Mouse (Mus musculus): ENCODE data around the gene Nprl2. TPM values are rescaled to one million over a fixed set of nuclear protein-coding genes. Genes with fewer than 3 reads are reported as not detected.

Gene Nprl2
- polyA plus RNA-seq, 3 experiments from 2014 or later, result 48.4 to 55.1 (median 54.4) TPM

GRCm38 (mm10) chr9:107534408-107535202 lies 7.4 kb upstream of the Nprl2 start:
- no peak for ATAC-seq

GRCm38 (mm10) chr9:107538231-107538630 lies 3.8 kb upstream of the Nprl2 start:
- no peak for ATAC-seq

DNA sequence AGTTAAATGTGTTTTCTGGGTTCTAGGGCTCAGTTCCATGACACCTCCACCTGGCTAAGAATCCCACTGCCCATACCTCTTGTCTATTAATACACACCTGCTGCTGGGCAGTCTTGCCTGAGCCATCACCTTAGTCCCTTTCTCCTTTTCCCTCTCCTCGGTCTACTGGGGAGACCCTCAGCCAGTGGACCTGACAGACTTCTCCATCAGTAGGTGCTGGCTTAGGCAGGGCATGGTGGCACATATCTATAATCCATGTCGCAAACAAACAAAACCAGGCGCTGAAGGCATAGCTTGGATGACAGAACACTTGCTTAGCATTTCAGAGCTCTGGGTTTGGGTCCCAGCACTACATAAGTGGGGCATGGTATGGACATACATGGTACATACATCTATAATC lies 3.3 kb upstream of the Nprl2 start:
- ATAC-seq, result no peak

DNA sequence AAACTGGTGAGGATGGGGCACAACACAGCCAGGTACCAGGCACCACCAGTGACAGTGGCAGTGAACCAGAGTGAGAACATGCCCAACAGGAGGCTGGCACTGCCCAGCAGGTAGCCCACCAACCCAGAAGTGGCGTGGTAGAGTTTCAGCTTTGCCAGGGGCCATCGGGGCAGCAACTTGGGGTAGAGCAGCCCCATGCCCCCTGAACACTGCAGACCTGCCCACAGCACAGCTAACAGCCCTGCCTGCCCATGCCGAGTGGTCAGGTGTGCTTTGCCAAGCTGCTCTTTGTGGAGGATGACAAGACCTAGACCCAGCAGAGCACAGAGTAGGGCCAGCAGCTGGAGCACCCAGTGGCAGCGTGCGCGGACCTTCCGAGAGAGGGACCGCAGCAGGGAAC lies 2.1 kb upstream of the Nprl2 start:
- ATAC-seq, result no peak

DNA sequence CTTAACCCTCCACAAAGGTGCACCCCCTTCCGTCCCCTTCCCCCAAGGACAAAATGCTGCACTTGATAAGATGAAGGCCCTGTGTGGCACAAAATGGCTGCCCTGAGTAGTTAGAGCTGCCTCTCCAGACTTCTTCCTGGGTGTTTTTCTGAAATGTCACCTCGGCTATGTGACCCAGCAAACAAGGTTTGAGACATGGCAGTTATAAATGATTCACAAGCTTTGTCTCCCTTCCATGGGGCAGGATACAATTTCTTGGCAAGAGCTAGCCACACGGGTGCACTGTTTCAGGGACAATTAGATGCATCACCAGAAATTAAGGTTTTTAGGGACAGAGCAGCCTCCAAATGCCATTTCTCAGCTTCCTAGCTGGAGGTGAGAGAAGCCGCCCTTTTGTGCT lies 1.6 kb upstream of the Nprl2 start:
- ATAC-seq, result no peak

DNA sequence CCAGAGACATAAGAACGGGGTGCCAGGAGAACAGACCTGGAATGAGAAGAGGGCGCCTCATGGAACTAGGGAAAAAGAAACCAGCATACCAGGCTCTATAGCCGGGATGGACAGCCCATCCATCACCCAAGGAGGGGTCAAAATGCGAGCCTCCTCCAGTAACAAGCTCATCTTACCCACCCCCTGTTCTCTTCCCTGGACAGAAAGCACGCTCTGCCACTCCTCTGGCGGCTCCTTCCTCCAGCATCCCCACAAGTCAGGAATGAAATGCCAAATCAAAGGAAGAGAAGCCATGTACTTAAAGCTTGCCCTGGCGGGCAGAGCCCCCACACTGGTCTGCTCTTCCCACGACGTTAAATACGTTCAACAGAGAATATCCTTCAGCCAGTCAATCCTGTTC lies 1.0 kb upstream of the Nprl2 start:
- ATAC-seq, result no peak

- ATAC-seq, result no peak
Measured at GRCm38 (mm10) chr9:107542352-107542686, 293 bp downstream of the Nprl2 start.

- no peak for ATAC-seq
Measured at GRCm38 (mm10) chr9:107542721-107543120, 695 bp downstream of the Nprl2 start.

DNA sequence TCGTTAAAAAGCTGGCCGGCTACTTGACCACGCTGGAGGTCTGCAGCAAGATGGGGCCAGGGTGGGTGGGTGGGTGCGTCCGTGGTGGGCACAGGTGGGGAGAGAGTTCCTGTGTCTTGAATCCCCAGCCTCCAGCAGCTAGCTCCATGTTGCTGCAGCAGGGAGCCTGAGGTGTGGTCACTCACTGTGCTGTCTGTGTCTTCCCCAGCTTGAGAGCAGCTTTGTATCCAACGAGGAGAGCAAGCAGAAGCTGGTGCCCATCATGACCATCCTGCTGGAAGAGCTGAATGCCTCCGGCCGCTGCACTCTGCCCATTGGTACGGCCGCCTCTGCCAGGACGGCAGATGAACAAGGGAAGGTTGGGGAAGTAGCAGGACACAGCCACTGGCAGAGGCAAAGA lies 1.3 kb downstream of the Nprl2 start:
- no peak for ATAC-seq

DNA sequence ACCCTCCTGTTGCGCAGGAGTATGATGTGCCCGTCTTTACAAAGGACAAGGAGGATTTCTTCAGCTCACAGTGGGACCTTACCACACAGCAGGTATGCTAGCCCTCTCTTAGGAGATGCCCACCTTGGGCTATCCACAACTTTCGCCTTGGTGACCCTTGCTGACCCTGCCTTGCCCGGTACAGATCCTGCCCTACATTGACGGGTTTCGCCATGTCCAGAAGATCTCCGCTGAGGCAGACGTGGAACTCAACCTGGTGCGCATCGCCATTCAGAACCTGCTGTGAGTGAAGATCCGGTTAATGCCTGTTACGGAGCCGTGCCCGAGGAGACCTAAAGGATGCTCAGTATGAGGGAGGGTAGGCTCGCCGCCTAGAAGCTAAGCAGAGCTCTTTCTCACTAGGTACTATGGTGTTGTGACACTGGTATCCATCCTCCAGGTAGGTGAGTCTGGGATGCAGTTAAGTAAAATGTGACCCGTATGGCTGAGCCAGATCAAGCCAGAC lies 2.2 kb downstream of the Nprl2 start:
- no peak for ATAC-seq

- no peak for ATAC-seq
Measured at GRCm38 (mm10) chr9:107544729-107545128, 2.7 kb downstream of the Nprl2 start.

DNA sequence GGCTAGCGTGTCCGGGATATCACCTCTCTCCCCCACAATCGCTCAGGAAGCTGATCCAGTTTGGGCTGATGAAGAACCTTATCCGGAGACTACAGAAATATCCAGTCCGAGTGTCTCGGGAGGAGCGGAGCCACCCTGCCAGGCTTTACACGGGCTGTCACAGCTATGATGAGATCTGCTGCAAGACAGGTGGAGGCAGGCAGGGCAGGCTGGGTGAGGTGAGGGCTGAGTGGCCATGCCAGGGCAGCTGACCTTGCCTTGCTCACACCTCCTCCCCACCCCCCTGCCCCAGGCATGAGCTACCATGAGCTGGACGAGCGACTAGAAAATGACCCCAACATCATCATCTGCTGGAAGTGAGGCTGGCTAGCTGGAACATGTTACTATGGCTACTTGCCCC lies 3.2 kb downstream of the Nprl2 start:
- ATAC-seq, result no peak

DNA sequence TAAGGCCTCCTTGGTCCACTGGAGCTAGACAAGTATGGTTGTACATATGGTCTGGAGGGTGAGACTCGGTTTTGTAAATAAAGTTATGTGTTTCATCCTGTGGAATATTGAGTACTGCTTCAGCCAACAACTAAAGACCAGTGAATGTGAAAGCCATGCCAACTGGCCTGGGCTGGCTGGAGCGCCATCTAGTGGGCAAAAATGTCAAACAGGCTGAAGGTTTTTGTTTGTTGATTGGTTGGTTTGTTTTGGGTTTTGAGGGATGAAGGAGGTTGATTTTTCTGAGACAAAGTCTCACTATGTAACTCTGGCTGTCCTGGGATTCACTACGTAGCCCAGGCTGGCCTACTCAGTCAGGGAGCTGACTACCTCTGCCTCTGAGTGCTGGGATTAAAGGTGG lies 3.6 kb downstream of the Nprl2 start:
- ATAC-seq, result no peak

DNA sequence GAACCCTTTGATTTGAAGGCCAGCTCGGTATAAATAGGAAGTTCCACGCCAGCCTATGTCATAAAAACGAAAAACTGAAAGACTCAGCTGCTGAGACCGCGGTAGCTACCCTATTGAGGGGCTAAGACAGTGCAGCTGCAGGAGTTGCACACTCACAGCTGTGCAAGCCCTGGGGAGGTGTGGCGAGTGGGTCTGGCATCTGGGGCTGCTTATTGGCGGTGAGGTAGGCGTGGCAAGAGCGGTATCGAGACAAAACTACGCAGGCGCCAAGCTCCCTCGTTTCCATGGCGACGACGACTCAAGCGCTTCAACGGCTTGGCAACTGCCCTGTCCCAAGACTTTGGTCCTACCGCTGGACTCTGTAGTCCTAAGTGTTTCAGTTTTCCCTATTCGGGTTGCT lies 5.0 kb downstream of the Nprl2 start, which contains the start of gene Zmynd10:
TSS of gene Zmynd10 (plus strand) at position 273 of the 400 bp plus-strand sequence.
- peak; percentile 33 for ATAC-seq

DNA sequence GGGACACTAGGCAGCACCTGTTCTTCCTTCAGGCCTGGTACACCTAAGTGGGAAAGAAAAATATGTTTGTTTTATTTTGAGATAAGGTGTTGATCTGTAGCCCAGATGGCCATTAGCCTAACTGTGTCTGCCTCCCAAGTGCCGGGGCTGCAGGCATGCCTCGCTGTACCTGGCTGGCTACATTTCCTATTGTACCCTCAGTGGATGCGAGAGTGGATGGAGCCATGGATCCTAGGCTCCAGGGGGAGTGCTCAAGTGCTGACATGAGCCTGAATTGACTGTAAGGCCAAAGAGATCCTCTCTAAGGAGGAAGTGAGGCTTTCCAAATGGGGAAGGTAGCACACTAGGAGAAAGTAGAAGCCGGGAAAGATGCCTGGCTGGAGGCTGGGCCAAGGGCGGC lies 5.9 kb downstream of the Nprl2 start:
- ATAC-seq, result no peak

GRCm38 (mm10) chr9:107548820-107549219 lies 6.8 kb downstream of the Nprl2 start:
- ATAC-seq, result no peak

GRCm38 (mm10) chr9:107549297-107550074 lies 7.5 kb downstream of the Nprl2 start:
- no peak for ATAC-seq

DNA sequence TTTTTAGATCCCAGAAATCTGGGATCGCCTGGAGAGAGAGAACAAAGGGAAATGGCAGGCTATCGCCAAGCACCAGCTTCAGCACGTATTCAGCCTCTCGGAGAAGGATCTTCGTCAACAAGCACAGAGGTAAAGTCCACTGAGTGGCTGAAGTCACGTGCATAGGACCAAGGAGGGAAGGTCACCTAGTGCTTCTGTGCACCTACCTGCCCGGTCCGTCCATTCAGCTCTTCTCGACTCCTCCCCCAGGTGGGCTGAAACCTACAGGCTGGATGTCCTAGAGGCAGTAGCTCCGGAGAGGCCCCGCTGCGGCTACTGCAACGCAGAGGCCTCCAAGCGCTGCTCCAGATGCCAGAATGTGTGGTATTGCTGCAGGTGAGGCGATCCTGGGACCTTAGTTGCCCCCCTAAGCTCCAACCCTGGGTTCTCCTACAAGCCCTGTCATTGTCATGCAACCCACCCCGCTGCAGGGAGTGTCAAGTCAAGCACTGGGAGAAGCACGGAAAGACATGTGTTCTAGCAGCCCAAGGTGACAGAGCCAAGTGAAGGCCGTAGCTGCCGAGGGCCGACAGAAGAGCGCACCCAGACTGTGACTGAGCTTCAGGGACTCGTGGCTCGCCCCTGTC lies 8.6 kb downstream of the Nprl2 start:
- ATAC-seq, result no peak

- ATAC-seq, result peak; percentile 72
Measured at GRCm38 (mm10) chr9:107551117-107551889, 9.3 kb downstream of the Nprl2 start, which contains the start of gene Rassf1. Rassf1 (plus strand) TSS chr9:107551555.

DNA sequence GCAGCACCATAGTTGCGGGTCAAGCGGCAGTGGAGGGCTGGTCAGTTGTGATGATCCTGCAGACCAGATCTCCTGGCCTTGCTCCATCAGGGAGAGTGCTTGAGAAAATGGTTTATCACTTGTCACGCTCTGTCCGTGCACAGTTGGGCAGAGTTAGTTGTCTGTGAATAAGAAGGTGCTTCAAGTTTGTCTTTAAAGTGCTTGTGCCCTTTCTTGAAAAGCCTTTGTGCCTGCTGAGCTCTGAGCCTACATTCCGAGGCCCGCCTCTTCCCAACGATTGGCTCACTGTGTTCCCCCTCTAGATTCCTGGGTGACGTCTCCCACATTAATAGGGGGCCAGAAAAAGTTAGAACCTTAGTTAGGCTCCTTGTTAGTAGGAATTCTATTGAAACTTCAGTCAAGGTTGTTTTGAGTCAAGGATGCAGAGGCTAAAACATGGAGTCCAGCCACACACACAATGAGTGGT lies 9.9 kb downstream of the Nprl2 start:
- ATAC-seq, result no peak

DNA sequence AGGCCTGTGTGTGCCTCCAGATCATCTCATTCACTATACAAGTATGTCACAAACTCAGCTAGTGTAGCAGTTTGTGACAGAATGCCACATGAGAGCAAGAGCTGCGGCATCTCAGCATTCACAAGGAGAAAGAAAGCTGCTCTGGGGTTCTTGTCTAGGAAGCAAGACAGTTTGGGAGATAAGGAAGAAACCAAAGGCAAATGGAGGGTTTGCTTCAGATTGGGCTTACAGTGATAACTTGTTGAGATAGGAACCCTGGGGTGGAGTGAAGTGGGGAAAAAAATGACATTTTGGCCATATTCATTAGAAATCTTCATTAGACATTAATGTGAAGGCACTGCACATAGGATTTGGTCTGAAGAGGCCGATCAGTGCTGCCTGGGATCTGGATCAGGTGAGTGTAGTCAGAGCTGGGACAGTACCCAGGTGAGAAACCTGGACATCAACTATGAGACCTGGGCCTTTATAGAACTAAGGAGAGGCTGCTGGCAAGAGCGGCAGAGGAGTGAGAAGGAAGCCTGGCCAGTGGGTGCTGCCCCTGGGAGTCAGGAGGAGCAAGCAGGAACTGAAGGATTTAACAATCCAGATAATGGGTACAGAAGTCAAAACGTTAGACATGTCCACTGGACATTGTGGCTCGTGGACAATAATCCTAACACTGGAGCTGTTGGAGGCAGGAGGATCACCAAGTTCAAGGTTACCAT lies 10.8 kb downstream of the Nprl2 start:
- no peak for ATAC-seq
